Mouse (Mus musculus): ENCODE measurements around the gene Ndufa4l2. TPM values are rescaled to one million over a fixed set of nuclear protein-coding genes. Genes with fewer than 3 reads are reported as not detected.

Gene Ndufa4l2
- polyA plus RNA-seq, 1 experiment from 2014 or later: 91.9 TPM

- Histone ChIP-seq H3K9ac (ENCODE audit: low read depth, low read length) (no peak overlapping the region), H3K36me3 (ENCODE audit: control insufficient read depth, insufficient read depth, low read length) (peaks cover 89% of the 10 kb centered on the region), H3K4me3 (ENCODE audit: low read depth, low read length) (no peak overlapping the region), H3K4me2 (ENCODE audit: low read depth, low read length) (no peak overlapping the region), H3K4me1 (ENCODE audit: control insufficient read depth, insufficient read depth, low read length) (no peaks in the 10 kb centered on the region), H3K9me3 (ENCODE audit: control insufficient read depth, low read length) (no peaks in the 10 kb centered on the region), H3K27ac (replicated peaks; ENCODE audit: low read depth, low read length) (no peak overlapping the region), H3K27me3 (replicated peaks; ENCODE audit: control insufficient read depth, insufficient read depth, low read length) (no peaks in the 10 kb centered on the region)
- WGBS: 75% methylated on average over 13 of the region's 13 CpGs
- ATAC-seq (ENCODE audit: low read depth) (no peak), DNase-seq (ENCODE audit: low spot score) (no peak)
Measured at GRCm38 (mm10) chr10:127542084-127542483, 27.3 kb downstream of the Ndufa4l2 start.

GRCm38 (mm10) chr10:127542720-127543119 lies 28.0 kb downstream of the Ndufa4l2 start:
- Histone ChIP-seq H3K4me2 (ENCODE audit: low read depth, low read length) (no peak overlapping the region), H3K27me3 (replicated peaks; ENCODE audit: control insufficient read depth, insufficient read depth, low read length) (no peaks in the 10 kb centered on the region), H3K36me3 (ENCODE audit: control insufficient read depth, insufficient read depth, low read length) (peaks cover 96% of the 10 kb centered on the region), H3K4me1 (ENCODE audit: control insufficient read depth, insufficient read depth, low read length) (no peaks in the 10 kb centered on the region), H3K9me3 (ENCODE audit: control insufficient read depth, low read length) (no peaks in the 10 kb centered on the region), H3K4me3 (ENCODE audit: low read depth, low read length) (no peak overlapping the region), H3K27ac (replicated peaks; ENCODE audit: low read depth, low read length) (no peak overlapping the region), H3K9ac (ENCODE audit: low read depth, low read length) (no peak overlapping the region)
- DNase-seq (ENCODE audit: low spot score) (no peak), ATAC-seq (ENCODE audit: low read depth) (no peak)
- WGBS: 52% methylated on average over 5 of the region's 6 CpGs

GRCm38 (mm10) chr10:127543916-127544315 lies 29.1 kb downstream of the Ndufa4l2 start:
- no peak overlapping the region for H3K4me3 ChIP-seq (ENCODE audit: low read depth, low read length)
- 74% methylated on average over 3 of the region's 3 CpGs for WGBS
- H3K4me1 ChIP-seq (ENCODE audit: control insufficient read depth, insufficient read depth, low read length): no peaks in the 10 kb centered on the region
- H3K4me2 ChIP-seq (ENCODE audit: low read depth, low read length): no peak overlapping the region
- peaks cover 100% of the 10 kb centered on the region for H3K36me3 ChIP-seq (ENCODE audit: control insufficient read depth, insufficient read depth, low read length)
- ATAC-seq (ENCODE audit: low read depth) (no peak), DNase-seq (ENCODE audit: low spot score) (no peak)
- H3K9ac ChIP-seq (ENCODE audit: low read depth, low read length): no peak overlapping the region
- H3K9me3 ChIP-seq (ENCODE audit: control insufficient read depth, low read length): no peaks in the 10 kb centered on the region
- no peaks in the 10 kb centered on the region for H3K27me3 ChIP-seq (replicated peaks; ENCODE audit: control insufficient read depth, insufficient read depth, low read length)
- H3K27ac ChIP-seq (replicated peaks; ENCODE audit: low read depth, low read length): no peak overlapping the region

- Histone ChIP-seq H3K9ac (ENCODE audit: low read depth, low read length) (no peak overlapping the region), H3K4me2 (ENCODE audit: low read depth, low read length) (no peak overlapping the region), H3K27ac (replicated peaks; ENCODE audit: low read depth, low read length) (no peak overlapping the region), H3K36me3 (ENCODE audit: control insufficient read depth, insufficient read depth, low read length) (peaks cover 100% of the 10 kb centered on the region), H3K27me3 (replicated peaks; ENCODE audit: control insufficient read depth, insufficient read depth, low read length) (no peaks in the 10 kb centered on the region), H3K9me3 (ENCODE audit: control insufficient read depth, low read length) (no peaks in the 10 kb centered on the region), H3K4me3 (ENCODE audit: low read depth, low read length) (no peak overlapping the region), H3K4me1 (ENCODE audit: control insufficient read depth, insufficient read depth, low read length) (no peaks in the 10 kb centered on the region)
- ATAC-seq (ENCODE audit: low read depth): no peak
- WGBS: 94% methylated on average over 20 of the region's 20 CpGs
- no peak for DNase-seq (ENCODE audit: low spot score)
Measured at GRCm38 (mm10) chr10:127544375-127544774, 29.6 kb downstream of the Ndufa4l2 start.

GRCm38 (mm10) chr10:127546505-127546904 lies 31.7 kb downstream of the Ndufa4l2 start:
- 89% methylated on average over 7 of the region's 7 CpGs for WGBS
- H3K9me3 ChIP-seq (ENCODE audit: control insufficient read depth, low read length): no peaks in the 10 kb centered on the region
- no peak overlapping the region for H3K27ac ChIP-seq (replicated peaks; ENCODE audit: low read depth, low read length)
- DNase-seq (ENCODE audit: low spot score): no peak
- H3K36me3 ChIP-seq (ENCODE audit: control insufficient read depth, insufficient read depth, low read length): peaks cover 100% of the 10 kb centered on the region
- no peaks in the 10 kb centered on the region for H3K27me3 ChIP-seq (replicated peaks; ENCODE audit: control insufficient read depth, insufficient read depth, low read length)
- no peak overlapping the region for H3K9ac ChIP-seq (ENCODE audit: low read depth, low read length)
- H3K4me2 ChIP-seq (ENCODE audit: low read depth, low read length): no peak overlapping the region
- no peaks in the 10 kb centered on the region for H3K4me1 ChIP-seq (ENCODE audit: control insufficient read depth, insufficient read depth, low read length)
- ATAC-seq (ENCODE audit: low read depth): no peak
- H3K4me3 ChIP-seq (ENCODE audit: low read depth, low read length): no peak overlapping the region

- Histone ChIP-seq H3K9ac (ENCODE audit: low read depth, low read length) (no peak overlapping the region), H3K27me3 (replicated peaks; ENCODE audit: control insufficient read depth, insufficient read depth, low read length) (no peaks in the 10 kb centered on the region), H3K27ac (replicated peaks; ENCODE audit: low read depth, low read length) (no peak overlapping the region), H3K4me2 (ENCODE audit: low read depth, low read length) (no peak overlapping the region), H3K4me3 (ENCODE audit: low read depth, low read length) (no peak overlapping the region), H3K4me1 (ENCODE audit: control insufficient read depth, insufficient read depth, low read length) (no peaks in the 10 kb centered on the region), H3K36me3 (ENCODE audit: control insufficient read depth, insufficient read depth, low read length) (peaks cover 100% of the 10 kb centered on the region), H3K9me3 (ENCODE audit: control insufficient read depth, low read length) (no peaks in the 10 kb centered on the region)
- WGBS: 95% methylated on average over 15 of the region's 15 CpGs
- ATAC-seq (ENCODE audit: low read depth) (no peak), DNase-seq (ENCODE audit: low spot score) (no peak)
Measured at GRCm38 (mm10) chr10:127548236-127548635, 33.5 kb downstream of the Ndufa4l2 start.

GRCm38 (mm10) chr10:127549892-127550291 lies 35.1 kb downstream of the Ndufa4l2 start:
- no peak overlapping the region for H3K27ac ChIP-seq (replicated peaks; ENCODE audit: low read depth, low read length)
- H3K9ac ChIP-seq (ENCODE audit: low read depth, low read length): no peak overlapping the region
- peaks cover 100% of the 10 kb centered on the region for H3K36me3 ChIP-seq (ENCODE audit: control insufficient read depth, insufficient read depth, low read length)
- no peak overlapping the region for H3K4me3 ChIP-seq (ENCODE audit: low read depth, low read length)
- 88% methylated on average over 17 of the region's 17 CpGs for WGBS
- no peak for ATAC-seq (ENCODE audit: low read depth)
- H3K4me2 ChIP-seq (ENCODE audit: low read depth, low read length): no peak overlapping the region
- H3K9me3 ChIP-seq (ENCODE audit: control insufficient read depth, low read length): no peaks in the 10 kb centered on the region
- no peak for DNase-seq (ENCODE audit: low spot score)
- no peaks in the 10 kb centered on the region for H3K4me1 ChIP-seq (ENCODE audit: control insufficient read depth, insufficient read depth, low read length)
- H3K27me3 ChIP-seq (replicated peaks; ENCODE audit: control insufficient read depth, insufficient read depth, low read length): no peaks in the 10 kb centered on the region

GRCm38 (mm10) chr10:127555703-127556102 lies 40.9 kb downstream of the Ndufa4l2 start:
- ATAC-seq (ENCODE audit: low read depth) (no peak), DNase-seq (ENCODE audit: low spot score) (no peak)
- Histone ChIP-seq H3K4me3 (ENCODE audit: low read depth, low read length) (no peak overlapping the region), H3K4me1 (ENCODE audit: control insufficient read depth, insufficient read depth, low read length) (no peaks in the 10 kb centered on the region), H3K9me3 (ENCODE audit: control insufficient read depth, low read length) (no peaks in the 10 kb centered on the region), H3K27ac (replicated peaks; ENCODE audit: low read depth, low read length) (no peak overlapping the region), H3K27me3 (replicated peaks; ENCODE audit: control insufficient read depth, insufficient read depth, low read length) (no peaks in the 10 kb centered on the region), H3K4me2 (ENCODE audit: low read depth, low read length) (no peak overlapping the region), H3K9ac (ENCODE audit: low read depth, low read length) (no peak overlapping the region), H3K36me3 (ENCODE audit: control insufficient read depth, insufficient read depth, low read length) (peaks cover 100% of the 10 kb centered on the region)
- WGBS: 78% methylated on average over 18 of the region's 18 CpGs

- no peak overlapping the region for H3K9ac ChIP-seq (ENCODE audit: low read depth, low read length)
- H3K27me3 ChIP-seq (replicated peaks; ENCODE audit: control insufficient read depth, insufficient read depth, low read length): no peaks in the 10 kb centered on the region
- DNase-seq (ENCODE audit: low spot score): no peak
- H3K4me3 ChIP-seq (ENCODE audit: low read depth, low read length): no peak overlapping the region
- peaks cover 99% of the 10 kb centered on the region for H3K36me3 ChIP-seq (ENCODE audit: control insufficient read depth, insufficient read depth, low read length)
- H3K9me3 ChIP-seq (ENCODE audit: control insufficient read depth, low read length): no peaks in the 10 kb centered on the region
- H3K27ac ChIP-seq (replicated peaks; ENCODE audit: low read depth, low read length): no peak overlapping the region
- no peak overlapping the region for H3K4me2 ChIP-seq (ENCODE audit: low read depth, low read length)
- WGBS: 90% methylated on average over 13 of the region's 13 CpGs
- H3K4me1 ChIP-seq (ENCODE audit: control insufficient read depth, insufficient read depth, low read length): no peaks in the 10 kb centered on the region
- no peak for ATAC-seq (ENCODE audit: low read depth)
Measured at GRCm38 (mm10) chr10:127557397-127557796, 42.6 kb downstream of the Ndufa4l2 start.

Measured in embryonic facial prominence, embryonic 14.5 days (tissue).